ENCODE assay signal across 30 mouse cellular contexts in genomic region chr10:33613197-33613596, GRCm38 (mm10). TPM values are rescaled to one million over a fixed set of nuclear protein-coding genes. Genes with fewer than 3 reads are reported as not detected.
"Had no signal": no experiment of that assay in that cellular context is flagged by ENCODE, and none has a peak within 500 bp of the region (broad histone marks: within the 10 kb centered on the region; RNA-seq: fewer than 3 reads in every experiment).

No protein-coding gene starts in this region.

- H3K4me3 ChIP-seq: heart, adult 2 months; heart, embryonic 13.5 days; heart, embryonic 15.5 days; hindbrain, embryonic 13.5 days; hindbrain, embryonic 15.5 days; kidney, embryonic 15.5 days; layer of hippocampus, adult 2 months; left cerebral cortex, adult 2 months; limb, embryonic 10.5 days; limb, embryonic 12.5 days; liver, embryonic 13.5 days; liver, embryonic 15.5 days had no signal

- DNase-seq: gastrocnemius, postnatal 14 days; gastrocnemius, postnatal 36 days; heart, adult 2 months; heart, postnatal 14 days; heart, postnatal 36 days; kidney, adult 11 months; kidney, adult 2 months; kidney, adult 9 months; kidney, postnatal 10 days; kidney, postnatal 25 days; kidney, postnatal 4 days; liver; liver, embryonic 13.5 days had no signal

- H3K27me3 ChIP-seq: heart, embryonic 13.5 days; heart, embryonic 15.5 days; hindbrain, embryonic 13.5 days; hindbrain, embryonic 15.5 days; kidney, embryonic 15.5 days; limb, embryonic 12.5 days; liver, embryonic 13.5 days; liver, embryonic 15.5 days had no signal

- H3K27ac ChIP-seq: heart, adult 2 months; heart, embryonic 13.5 days; heart, embryonic 15.5 days; hindbrain, embryonic 13.5 days; hindbrain, embryonic 15.5 days; hindbrain, postnatal 0 days; kidney, embryonic 15.5 days; layer of hippocampus, adult 2 months; left cerebral cortex, adult 2 months; limb, embryonic 10.5 days; limb, embryonic 12.5 days; liver, embryonic 13.5 days; liver, embryonic 15.5 days had no signal

- H3K9ac ChIP-seq: heart, embryonic 13.5 days; heart, embryonic 15.5 days; hindbrain, embryonic 13.5 days; hindbrain, embryonic 15.5 days; kidney, embryonic 15.5 days; limb, embryonic 12.5 days; liver, embryonic 13.5 days; liver, embryonic 15.5 days had no signal

- H3K9me3 ChIP-seq: heart, embryonic 13.5 days; heart, embryonic 15.5 days; hindbrain, embryonic 13.5 days; hindbrain, embryonic 15.5 days; kidney, embryonic 15.5 days; limb, embryonic 10.5 days; limb, embryonic 12.5 days; liver, embryonic 13.5 days; liver, embryonic 15.5 days had no signal

- H3K36me3 ChIP-seq: heart, embryonic 13.5 days; heart, embryonic 15.5 days; hindbrain, embryonic 13.5 days; hindbrain, embryonic 15.5 days; kidney, embryonic 15.5 days; limb, embryonic 10.5 days; limb, embryonic 12.5 days; liver, embryonic 13.5 days; liver, embryonic 15.5 days had no signal

- H3K4me1 ChIP-seq: heart, embryonic 13.5 days; heart, embryonic 15.5 days; hindbrain, embryonic 13.5 days; hindbrain, embryonic 15.5 days; kidney, embryonic 15.5 days; limb, embryonic 10.5 days; limb, embryonic 12.5 days; liver, embryonic 13.5 days; liver, embryonic 15.5 days had no signal

- ATAC-seq: hindbrain, postnatal 0 days; intestine, embryonic 16.5 days had no signal

- H3K4me2 ChIP-seq: heart, embryonic 11.5 days; heart, embryonic 13.5 days; heart, embryonic 15.5 days; hindbrain, embryonic 13.5 days; hindbrain, embryonic 15.5 days; kidney, embryonic 15.5 days; limb, embryonic 12.5 days; liver, embryonic 11.5 days; liver, embryonic 13.5 days; liver, embryonic 15.5 days had no signal

RNA-seq across cellular contexts. Expression of gene Clvs2, which starts 11.4 kb away (rescaled TPM):
- total RNA-seq: gastrocnemius, postnatal 14 days; heart, adult 2 months; heart, postnatal 14 days; heart, postnatal 36 days; hematopoietic stem cell, adult 5-6 weeks had no signal
- polyA plus RNA-seq: gonadal fat pad, adult 2 months; heart, adult 2 months; heart, embryonic 13.5 days; heart, embryonic 15.5 days; heart, postnatal 0 days; kidney, adult 2 months; limb, embryonic 10.5 days; liver, embryonic 13.5 days; liver, embryonic 15.5 days had no signal
